Comparison of ENCODE assay signal across 8 mouse cellular contexts in genomic region chr19:46502471-46503166, GRCm38 (mm10). TPM values are rescaled to one million over a fixed set of nuclear protein-coding genes. Genes with fewer than 3 reads are reported as not detected.
DNase-seq lines count a peak whose midpoint lies in the region; ATAC-seq lines count a peak whose summit lies in the region.

No protein-coding gene starts in this region.

- H3K4me2 ChIP-seq in forebrain, embryonic 15.5 days (replicated peaks) = peak overlapping the region; percentile 96
- H3K4me2 ChIP-seq in hindbrain, embryonic 11.5 days (replicated peaks; ENCODE audit: low read depth, low read length) = peak overlapping the region; percentile 92

- no peaks in the 10 kb centered on the region for H3K9me3 ChIP-seq in forebrain, embryonic 15.5 days
- H3K9me3 ChIP-seq in hindbrain, embryonic 11.5 days (ENCODE audit: control insufficient read depth, low read length) = no peaks in the 10 kb centered on the region

- H3K4me3 ChIP-seq in forebrain, embryonic 15.5 days = peak overlapping the region; percentile 87
- peak overlapping the region; percentile 87 for H3K4me3 ChIP-seq in hindbrain, embryonic 11.5 days (ENCODE audit: low read depth, low read length)

- 0 out of 2 replicates have a peak, but pooled peaks have one; percentile 7 for ATAC-seq in forebrain, embryonic 15.5 days (replicated peaks)
- ATAC-seq in hindbrain, embryonic 11.5 days (ENCODE audit: low FRiP score) = no peak

- peak overlapping the region; percentile 93 for H3K9ac ChIP-seq in forebrain, embryonic 15.5 days (replicated peaks)
- H3K9ac ChIP-seq in hindbrain, embryonic 11.5 days (ENCODE audit: low read depth, low read length) = peak overlapping the region; percentile 94

- H3K27ac ChIP-seq in forebrain, embryonic 15.5 days (replicated peaks) = peak overlapping the region; percentile 100
- H3K27ac ChIP-seq in hindbrain, embryonic 11.5 days (ENCODE audit: low read depth, low read length) = peak overlapping the region; percentile 100

- H3K36me3 ChIP-seq in forebrain, embryonic 15.5 days = no peaks in the 10 kb centered on the region
- 0 out of 2 replicates have a peak, but pooled peaks cover 2% of the 10 kb centered on the region for H3K36me3 ChIP-seq in hindbrain, embryonic 11.5 days (ENCODE audit: control insufficient read depth, insufficient read depth, low read length)

- H3K4me1 ChIP-seq in forebrain, embryonic 15.5 days = peaks cover 46% of the 10 kb centered on the region
- peaks cover 24% of the 10 kb centered on the region for H3K4me1 ChIP-seq in hindbrain, embryonic 11.5 days (replicated peaks; ENCODE audit: control insufficient read depth, insufficient read depth, low read length)

- under 1% methylated on average over 53 of the region's 53 CpGs for WGBS in forebrain, embryonic 15.5 days
- WGBS in hindbrain, embryonic 11.5 days = under 1% methylated on average over 53 of the region's 53 CpGs

- peak; percentile 76 for DNase-seq in ES-CJ7 (ENCODE audit: low read depth, low spot score)
- peak; percentile 78 for DNase-seq in c-Kit-positive CD71-positive TER-119-negative erythroid progenitor cells, embryonic 14.5 days (ENCODE audit: low read depth)
- peak; percentile 75 for DNase-seq in hindbrain, embryonic 11.5 days (ENCODE audit: low spot score)
- peak; percentile 58 for DNase-seq in layer of hippocampus, postnatal 25 days (ENCODE audit: extremely low spot score in 1 of 2, low spot score in 1 of 2)
- DNase-seq in lung, postnatal 10 days = peak; percentile 88
- peak; percentile 85 for DNase-seq in ovary, postnatal 36 days (ENCODE audit: low spot score)
- DNase-seq in thymus, postnatal 25 days = peak; percentile 94

- H3K27me3 ChIP-seq in forebrain, embryonic 15.5 days = no peaks in the 10 kb centered on the region
- no peaks in the 10 kb centered on the region for H3K27me3 ChIP-seq in hindbrain, embryonic 11.5 days (ENCODE audit: control insufficient read depth, insufficient read depth, low read length)

RNA-seq across cellular contexts. Expression of gene Trim8, which starts 1.1 kb away (rescaled TPM):
- 28.0 and 29.4 TPM in 2 replicates for polyA plus RNA-seq in forebrain, embryonic 15.5 days (2015; fragmentation: Nextera tagmentation; extraction: Ambion mirVana)
- 28.4 and 30.6 TPM in 2 replicates for polyA plus RNA-seq in hindbrain, embryonic 11.5 days (2014; fragmentation: Nextera tagmentation; extraction: Ambion mirVana)
- 100 to 1,000 TPM; 105 to 109 TPM for total RNA-seq in layer of hippocampus, postnatal 25 days (2021)
